Mouse (Mus musculus) liver, embryonic 13.5 days (tissue): ENCODE data around the gene Slc24a2. TPM values are rescaled to one million over a fixed set of nuclear protein-coding genes. Genes with fewer than 3 reads are reported as not detected.

Experiments used
- ATAC-seq: fragments of 200-750 bp; cut with Nextera tagmentation; 2 replicates; pipeline ENCODE4 v1.8.0; 2017; ENCODE audit warnings: low read depth, mild to moderate bottlenecking, moderate number of reproducible peaks, moderate library complexity
- DNase-seq: peaks from one replicate; pipeline ENCODE4 v3.0.0; 2022
- H3K27ac ChIP-seq: fragments of 300-500 bp; sonication (generic); 2 replicates; pipeline ENCODE4 v1.5.1; 2015; ENCODE audit warnings: moderate library complexity, mild to moderate bottlenecking, inconsistent platforms
- H3K27me3 ChIP-seq: fragments of 300-500 bp; sonication (generic); 2 replicates; pipeline ENCODE4 v1.6.1; 2015; ENCODE audit warnings: mild to moderate bottlenecking, inconsistent platforms
- H3K36me3 ChIP-seq: fragments of 300-500 bp; sonication (generic); 2 replicates; pipeline ENCODE4 v1.6.1; 2015; ENCODE audit warnings: mild to moderate bottlenecking, inconsistent platforms
- H3K4me1 ChIP-seq: fragments of 300-500 bp; sonication (generic); replicated peaks from 2 replicates; pipeline ENCODE4 v1.6.1; 2015; ENCODE audit warnings: inconsistent platforms
- H3K4me2 ChIP-seq: fragments of 300-500 bp; sonication (generic); 2 replicates; pipeline ENCODE4 v1.6.1; 2015; ENCODE audit warnings: inconsistent platforms, mild to moderate bottlenecking, moderate library complexity
- H3K4me3 ChIP-seq: fragments of 300-500 bp; sonication (generic); replicated peaks from 2 replicates; pipeline ENCODE4 v1.5.1; 2015; ENCODE audit warnings: mild to moderate bottlenecking, inconsistent platforms
- H3K9ac ChIP-seq: fragments of 300-500 bp; sonication (generic); 2 replicates; pipeline ENCODE4 v1.6.1; 2015; ENCODE audit warnings: mild to moderate bottlenecking, inconsistent platforms
- H3K9me3 ChIP-seq: fragments of 300-500 bp; sonication (generic); replicated peaks from 2 replicates; pipeline ENCODE4 v1.6.1; 2016; ENCODE audit warnings: inconsistent platforms
- WGBS: fragments of 180-500 bp; shearing (Covaris S2); methylation state at CpG from one replicate; pipeline ENCODE4 v1.1.7; 2015; ENCODE audit not compliant: insufficient replicate concordance; 5-methylcytosine and 5-hydroxymethylcytosine counted together
- polyA plus RNA-seq: library from polyadenylated mRNA; unstranded; fragments of >200 nt; fragmentation: Nextera tagmentation; extraction: Ambion mirVana; gene quantifications from 2 replicates; pipeline ENCODE4 v1.2.1, GENCODE M21; 2015

The Slc24a2 gene
- polyA plus RNA-seq, 1 experiment from 2014 or later = not detected

DNA sequence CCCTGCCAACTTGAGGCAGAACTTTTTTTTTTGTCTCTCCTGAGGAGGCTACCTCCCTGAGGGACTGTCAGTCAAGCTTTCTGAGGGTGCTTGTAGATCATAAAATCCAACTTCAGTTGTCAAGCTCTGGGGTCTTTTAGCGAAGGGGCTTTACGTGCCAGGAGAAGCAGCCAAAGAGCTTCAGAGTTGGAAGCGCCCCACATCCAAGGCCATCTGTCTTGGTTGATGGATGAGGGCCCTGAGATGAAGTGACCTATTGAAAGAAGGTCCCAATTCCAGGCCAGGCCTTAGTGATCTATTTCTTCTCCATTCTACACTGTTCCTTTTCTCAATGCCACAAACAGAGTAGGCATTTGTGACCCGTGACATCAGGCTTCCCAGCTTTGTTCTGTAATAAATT is 214.5 kb downstream of the Slc24a2 start:
- H3K27me3 ChIP-seq = no peaks in the 10 kb centered on the region
- H3K4me2 ChIP-seq = no peak overlapping the region
- no peaks in the 10 kb centered on the region for H3K9me3 ChIP-seq
- no peaks in the 10 kb centered on the region for H3K36me3 ChIP-seq
- no peaks in the 10 kb centered on the region for H3K4me1 ChIP-seq
- ATAC-seq = no peak
- H3K4me3 ChIP-seq = no peak overlapping the region
- H3K27ac ChIP-seq = no peak overlapping the region
- 58% methylated on average over 4 of the region's 4 CpGs for WGBS
- DNase-seq = no peak
- no peak overlapping the region for H3K9ac ChIP-seq

DNA sequence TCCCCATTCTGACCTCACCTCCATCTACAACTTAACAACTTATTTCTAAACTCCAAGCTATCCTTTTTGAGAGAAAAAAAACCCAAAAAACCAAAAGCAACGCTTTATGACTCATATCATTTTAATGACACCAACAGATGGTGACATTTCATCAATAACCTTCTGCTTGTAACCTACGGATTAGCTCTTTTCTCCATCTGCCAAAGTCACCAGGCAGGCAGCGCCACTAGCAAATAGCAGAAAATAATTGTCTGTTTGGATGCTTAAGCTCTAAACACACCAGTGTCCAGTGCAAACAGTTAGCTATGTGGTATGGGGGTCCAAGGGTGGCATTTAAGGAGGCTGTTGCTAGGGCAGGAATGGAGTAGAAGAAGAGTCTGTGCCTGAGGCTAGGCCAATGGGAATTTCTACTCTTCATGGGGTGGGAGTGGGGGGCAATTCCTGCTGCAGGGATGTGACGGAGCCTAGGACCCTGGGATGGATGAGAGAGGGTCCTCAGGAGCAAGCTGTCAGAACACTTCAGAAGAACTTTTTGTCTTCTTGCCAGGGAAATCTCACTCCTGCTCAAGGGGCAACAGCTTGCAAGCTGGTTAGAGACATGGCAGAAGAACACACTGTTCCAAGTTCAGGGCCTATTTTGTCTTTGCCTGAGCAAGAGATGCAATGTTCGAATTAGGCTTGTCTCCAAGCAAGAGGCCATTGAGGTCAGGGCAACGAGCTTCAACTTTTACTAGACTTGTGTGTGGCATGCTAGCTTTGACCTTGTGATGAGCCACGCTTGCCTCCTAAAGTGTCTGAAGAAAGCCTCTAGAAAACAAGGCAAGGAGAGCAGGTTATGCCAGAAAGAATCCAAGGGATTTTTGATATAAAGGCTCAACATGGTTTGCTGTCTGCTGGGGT is 216.3 kb downstream of the Slc24a2 start:
- Histone ChIP-seq H3K36me3 (no peaks in the 10 kb centered on the region), H3K4me3 (no peak overlapping the region), H3K9ac (no peak overlapping the region), H3K4me1 (no peaks in the 10 kb centered on the region), H3K9me3 (no peaks in the 10 kb centered on the region), H3K27ac (no peak overlapping the region), H3K27me3 (no peaks in the 10 kb centered on the region), H3K4me2 (no peak overlapping the region)
- ATAC-seq = no peak
- DNase-seq = no peak
- 58% methylated on average over 7 of the region's 7 CpGs for WGBS

DNA sequence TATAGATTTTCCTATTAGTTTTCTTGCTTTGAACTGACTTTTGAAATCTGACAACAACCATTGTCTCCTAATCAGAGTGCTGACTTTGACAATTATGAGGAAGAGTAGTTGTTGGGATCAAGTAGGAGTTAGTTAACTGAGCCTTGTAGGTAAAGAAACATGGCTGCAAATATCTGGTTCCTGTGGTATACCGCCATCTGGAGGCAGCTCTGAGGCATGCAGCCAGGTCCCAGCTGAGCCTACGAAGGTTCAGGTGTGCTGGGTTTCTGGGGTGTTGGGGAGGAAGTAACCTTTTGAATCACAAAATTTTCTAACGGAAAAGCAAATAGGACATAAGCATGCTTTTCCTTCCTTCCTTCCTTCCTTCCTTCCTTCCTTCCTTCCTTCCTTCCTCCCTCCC is 237.8 kb downstream of the Slc24a2 start:
- Histone ChIP-seq H3K9ac (no peak overlapping the region), H3K9me3 (no peaks in the 10 kb centered on the region), H3K4me3 (no peak overlapping the region), H3K27me3 (no peaks in the 10 kb centered on the region), H3K4me2 (no peak overlapping the region), H3K36me3 (no peaks in the 10 kb centered on the region), H3K27ac (no peak overlapping the region), H3K4me1 (no peaks in the 10 kb centered on the region)
- WGBS = 40% methylated on average over 3 of the region's 3 CpGs
- no peak for DNase-seq
- no peak for ATAC-seq

DNA sequence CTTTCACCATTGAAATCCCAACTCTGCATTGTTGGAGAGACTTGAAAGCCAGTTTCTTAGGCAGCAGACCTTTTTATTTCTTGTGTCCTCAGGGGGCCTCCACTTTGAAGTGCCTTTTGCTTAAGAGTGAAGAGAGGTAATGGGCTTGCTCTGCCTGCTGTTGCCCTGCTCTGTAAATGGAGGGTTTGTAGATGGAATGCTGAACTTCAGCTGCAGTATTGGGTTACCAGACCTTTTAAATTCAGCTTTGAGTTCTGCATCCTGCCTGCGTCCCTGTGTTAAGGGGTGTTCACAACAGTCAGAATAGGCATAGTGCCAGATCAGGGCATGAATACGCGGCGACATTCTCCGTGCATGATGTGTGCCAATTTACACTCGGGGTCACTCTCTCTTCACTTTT is 241.0 kb downstream of the Slc24a2 start:
- Histone ChIP-seq H3K4me3 (no peak overlapping the region), H3K4me2 (no peak overlapping the region), H3K9ac (no peak overlapping the region), H3K9me3 (no peaks in the 10 kb centered on the region), H3K36me3 (no peaks in the 10 kb centered on the region), H3K4me1 (no peaks in the 10 kb centered on the region), H3K27ac (no peak overlapping the region), H3K27me3 (no peaks in the 10 kb centered on the region)
- 79% methylated on average over 6 of the region's 6 CpGs for WGBS
- ATAC-seq = no peak
- DNase-seq = no peak

DNA sequence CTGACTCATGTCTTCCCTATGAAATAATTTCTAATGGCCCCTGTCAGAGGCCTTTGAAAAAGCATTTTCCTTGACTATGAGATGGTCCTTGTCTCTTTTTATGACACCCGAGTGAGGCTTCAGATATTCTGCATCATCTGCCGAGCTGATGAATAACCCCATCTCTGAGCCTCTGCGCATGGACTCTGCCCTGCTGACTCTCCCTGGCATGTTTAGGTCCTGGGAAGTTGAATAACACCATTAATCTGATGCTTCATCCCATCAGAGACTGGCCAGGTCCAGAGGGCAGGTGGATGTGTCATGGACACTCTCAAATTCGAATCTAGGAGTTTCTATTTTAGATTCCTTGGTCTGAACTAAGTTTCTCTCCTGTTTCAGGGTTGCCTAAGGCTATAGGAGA is 242.4 kb downstream of the Slc24a2 start:
- Histone ChIP-seq H3K36me3 (no peaks in the 10 kb centered on the region), H3K4me3 (no peak overlapping the region), H3K27ac (no peak overlapping the region), H3K4me1 (no peaks in the 10 kb centered on the region), H3K27me3 (no peaks in the 10 kb centered on the region), H3K9ac (no peak overlapping the region), H3K9me3 (no peaks in the 10 kb centered on the region), H3K4me2 (no peak overlapping the region)
- 69% methylated on average over 4 of the region's 4 CpGs for WGBS
- no peak for DNase-seq
- ATAC-seq = no peak

DNA sequence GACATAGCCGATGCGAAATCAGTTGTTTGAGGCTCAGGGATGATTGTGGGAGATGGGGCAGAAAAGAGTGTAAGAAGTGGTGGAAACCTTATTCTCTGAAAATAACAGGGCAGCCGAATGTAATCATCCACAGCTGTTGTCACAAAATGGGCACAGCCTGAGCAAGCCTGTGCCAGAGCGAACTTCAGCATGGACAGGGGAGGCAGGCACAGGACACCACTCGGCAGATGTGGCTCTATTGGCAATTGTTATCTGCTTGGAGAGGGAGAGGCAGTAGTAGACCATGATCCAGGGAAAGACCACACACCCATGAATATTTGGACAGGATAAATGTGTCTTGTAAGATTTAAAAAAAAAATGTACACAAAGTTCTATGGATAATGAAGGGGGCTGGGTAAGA is 253.0 kb downstream of the Slc24a2 start:
- Histone ChIP-seq H3K36me3 (no peaks in the 10 kb centered on the region), H3K4me1 (no peaks in the 10 kb centered on the region), H3K9ac (no peak overlapping the region), H3K4me2 (no peak overlapping the region), H3K4me3 (no peak overlapping the region), H3K27ac (no peak overlapping the region), H3K27me3 (no peaks in the 10 kb centered on the region), H3K9me3 (no peaks in the 10 kb centered on the region)
- WGBS = 66% methylated on average over 5 of the region's 5 CpGs
- no peak for DNase-seq
- no peak for ATAC-seq

DNA sequence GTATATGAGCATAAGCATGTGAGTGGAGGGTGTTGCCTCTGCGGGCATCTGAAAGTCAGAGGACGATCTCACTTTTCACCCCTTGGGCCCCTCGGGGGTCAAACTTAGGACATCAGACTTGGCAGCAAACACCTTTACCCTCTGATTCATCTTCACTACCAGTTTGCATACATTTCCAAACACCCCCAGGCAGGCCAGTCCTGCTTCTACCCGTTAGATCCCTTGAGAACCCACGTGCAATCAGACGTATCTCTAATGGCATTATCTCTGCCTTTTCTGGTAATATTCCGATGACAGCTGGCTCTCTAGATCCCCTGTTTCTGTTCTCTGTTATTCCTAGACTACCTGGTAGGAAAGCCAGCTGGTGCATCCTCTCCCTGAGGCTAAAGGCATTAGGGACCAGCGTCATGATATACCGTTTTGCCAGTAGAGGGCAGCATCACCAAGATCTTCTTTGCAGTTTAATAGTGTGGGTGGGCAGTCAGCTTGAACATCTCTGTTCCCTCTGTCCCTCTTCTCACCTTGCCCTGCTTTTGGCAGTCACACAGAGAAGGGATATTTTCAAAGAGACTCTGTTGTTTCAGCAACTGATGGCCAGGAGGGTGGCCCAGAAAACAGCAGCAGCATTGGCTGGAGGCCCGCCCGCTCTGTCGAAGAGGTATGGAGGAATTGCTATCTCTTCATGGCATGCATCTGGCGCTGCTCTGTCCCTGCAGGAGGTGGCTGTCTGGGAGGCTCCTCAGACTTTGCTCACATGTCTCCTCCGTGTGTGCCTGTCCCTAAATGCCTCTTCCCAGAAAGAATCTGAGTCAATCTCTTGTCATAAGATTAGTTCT is 272.5 kb downstream of the Slc24a2 start:
- no peak for DNase-seq
- Histone ChIP-seq H3K27ac (no peak overlapping the region), H3K4me2 (no peak overlapping the region), H3K4me3 (no peak overlapping the region), H3K4me1 (no peaks in the 10 kb centered on the region), H3K36me3 (no peaks in the 10 kb centered on the region), H3K9ac (no peak overlapping the region), H3K27me3 (no peaks in the 10 kb centered on the region), H3K9me3 (no peaks in the 10 kb centered on the region)
- WGBS = 40% methylated on average over 14 of the region's 14 CpGs
- ATAC-seq = no peak

DNA sequence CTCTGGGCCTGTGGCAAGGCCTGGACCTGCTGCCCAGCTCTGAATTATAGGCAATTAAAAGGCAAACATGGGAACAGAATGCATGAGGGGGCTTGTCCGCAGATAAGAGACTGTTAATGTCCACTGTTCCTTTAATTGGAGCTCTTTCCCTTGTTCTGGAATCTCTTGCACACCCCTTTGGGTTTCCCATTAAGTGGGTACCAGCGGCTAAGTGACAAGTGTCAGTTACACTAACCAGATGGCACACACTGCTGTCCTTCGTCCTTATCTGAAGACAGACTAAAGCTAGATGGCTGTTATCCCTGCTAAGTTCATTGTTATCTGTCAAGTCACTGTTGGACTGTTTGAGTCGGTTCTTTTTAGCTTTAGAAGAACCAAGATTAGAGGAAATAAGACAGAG is 274.8 kb downstream of the Slc24a2 start:
- ATAC-seq (no peak), DNase-seq (no peak)
- no peak overlapping the region for H3K4me2 ChIP-seq
- H3K9me3 ChIP-seq = no peaks in the 10 kb centered on the region
- H3K9ac ChIP-seq = no peak overlapping the region
- no peak overlapping the region for H3K27ac ChIP-seq
- no peaks in the 10 kb centered on the region for H3K36me3 ChIP-seq
- no peaks in the 10 kb centered on the region for H3K4me1 ChIP-seq
- H3K27me3 ChIP-seq = no peaks in the 10 kb centered on the region
- no peak overlapping the region for H3K4me3 ChIP-seq
- WGBS = 37% methylated on average over 4 of the region's 4 CpGs

DNA sequence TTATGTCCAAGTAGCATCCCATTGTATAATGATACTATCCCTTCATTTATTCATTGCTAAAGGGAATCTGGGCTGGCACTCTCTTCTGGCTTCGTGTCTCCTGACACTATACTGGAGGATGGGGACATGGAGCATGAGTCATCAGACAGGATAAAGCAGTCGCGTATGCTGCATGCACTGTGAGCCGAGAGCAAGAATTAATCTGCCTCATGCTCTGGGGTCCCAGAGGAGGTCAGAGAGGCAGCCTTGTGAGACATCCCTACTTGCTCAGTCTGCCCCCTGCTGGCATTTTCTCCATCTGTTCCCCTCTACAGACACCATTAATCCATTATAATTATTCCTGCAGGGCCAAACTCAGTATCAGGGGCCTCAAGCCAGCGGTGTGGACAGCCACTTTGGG is 276.8 kb downstream of the Slc24a2 start:
- ATAC-seq = no peak
- 47% methylated on average over 5 of the region's 5 CpGs for WGBS
- H3K4me3 ChIP-seq = no peak overlapping the region
- no peak overlapping the region for H3K4me2 ChIP-seq
- no peak overlapping the region for H3K27ac ChIP-seq
- DNase-seq = no peak
- no peaks in the 10 kb centered on the region for H3K27me3 ChIP-seq
- H3K9ac ChIP-seq = no peak overlapping the region
- no peaks in the 10 kb centered on the region for H3K4me1 ChIP-seq
- H3K9me3 ChIP-seq = no peaks in the 10 kb centered on the region
- H3K36me3 ChIP-seq = no peaks in the 10 kb centered on the region

DNA sequence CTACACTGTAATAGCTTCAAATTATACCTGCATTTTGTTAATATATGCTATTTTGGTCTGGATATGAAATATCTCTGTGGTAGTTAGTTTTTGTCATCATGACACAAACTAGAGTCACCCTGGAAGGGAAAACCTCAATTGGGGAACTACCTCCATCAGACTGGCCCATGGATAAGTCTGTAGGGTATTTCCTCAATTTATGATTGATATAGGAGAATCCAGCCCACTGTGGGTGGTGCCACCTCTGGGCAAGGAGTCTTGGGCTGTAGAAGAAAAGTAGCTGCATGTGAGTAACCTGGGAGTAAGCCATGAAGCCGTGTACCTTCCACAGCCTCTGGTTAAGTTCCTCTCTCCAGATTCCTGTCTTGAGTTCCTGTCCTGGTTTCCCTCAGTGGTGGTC is 281.5 kb downstream of the Slc24a2 start:
- ATAC-seq (no peak), DNase-seq (no peak)
- Histone ChIP-seq H3K27ac (no peak overlapping the region), H3K9me3 (no peaks in the 10 kb centered on the region), H3K36me3 (no peaks in the 10 kb centered on the region), H3K9ac (no peak overlapping the region), H3K4me1 (no peaks in the 10 kb centered on the region), H3K27me3 (no peaks in the 10 kb centered on the region), H3K4me3 (no peak overlapping the region), H3K4me2 (no peak overlapping the region)
- WGBS = 52% methylated on average over 1 of the region's 1 CpGs

DNA sequence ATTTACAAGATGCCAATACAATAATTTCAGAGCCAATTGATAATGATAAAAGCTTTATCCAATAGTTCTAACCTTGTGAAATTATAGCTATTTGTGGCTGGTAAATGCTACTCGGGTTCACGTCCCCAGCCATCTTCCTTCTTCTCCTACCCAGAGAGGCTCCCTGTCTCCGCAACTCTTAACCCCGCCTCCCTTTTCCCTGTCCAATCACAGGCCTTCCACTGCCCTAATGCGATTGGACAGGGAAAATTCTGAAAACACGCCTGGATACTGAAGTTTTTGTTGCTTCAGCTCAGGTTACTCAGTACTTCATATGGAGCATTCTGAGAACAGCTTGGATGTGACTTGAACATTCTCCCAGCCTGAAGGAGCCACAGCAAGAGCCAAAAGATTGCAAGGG is 287.0 kb downstream of the Slc24a2 start:
- Histone ChIP-seq H3K27me3 (no peaks in the 10 kb centered on the region), H3K9ac (no peak overlapping the region), H3K4me3 (no peak overlapping the region), H3K4me1 (no peaks in the 10 kb centered on the region), H3K27ac (no peak overlapping the region), H3K4me2 (no peak overlapping the region), H3K9me3 (no peaks in the 10 kb centered on the region), H3K36me3 (no peaks in the 10 kb centered on the region)
- ATAC-seq (no peak), DNase-seq (no peak)
- WGBS = 34% methylated on average over 6 of the region's 6 CpGs
